Mouse (Mus musculus) activated CD4-positive, CD25-positive, alpha-beta regulatory T cell (primary cell): Measurements from ENCODE around the gene Olfr923. TPM values are rescaled to one million over a fixed set of nuclear protein-coding genes. Genes with fewer than 3 reads are reported as not detected.

Source experiments
- polyA plus RNA-seq, 2 experiments: library from polyadenylated mRNA; unstranded; fragments of 100-300 nt; shearing (Covaris generic); gene quantifications; one replicate each; pipeline ENCODE4 v1.2.1; 2017

Olfr923 gene
- under 1 TPM in 1 of 2 experiments, not detected in 1; 0.10 TPM for polyA plus RNA-seq

GRCm38 (mm10) chr9:38826245-38826644 lies at the start of gene Olfr923:
TSS of gene Olfr923 (plus strand) at chr9:38826545.

GRCm38 (mm10) chr9:38814314-38814713 lies 12.0 kb upstream of the Olfr923 start, which contains the start of gene Olfr922:
TSS of gene Olfr922 (plus strand) at chr9:38814614.

GRCm38 (mm10) chr9:38844149-38844548 lies 17.8 kb downstream of the Olfr923 start, which contains the start of gene Olfr924:
TSS of gene Olfr924 (plus strand) at chr9:38844449.

GRCm38 (mm10) chr9:38854760-38855159 lies 28.4 kb downstream of the Olfr923 start, which contains the start of gene Olfr26:
TSS of gene Olfr26 (plus strand) at chr9:38855060.

GRCm38 (mm10) chr9:38876826-38877225 lies 50.5 kb downstream of the Olfr923 start, which contains the start of gene Olfr926:
TSS of gene Olfr926 (plus strand) at chr9:38877126.

Other genes with a start within 250 kb of the Olfr923 start
- gene Olfr912, start 246.4 kb upstream of the Olfr923 start, polyA plus RNA-seq = under 1 TPM; 0.07 to 0.27 TPM
- not detected for gene Olfr913, start 233.8 kb upstream of the Olfr923 start, polyA plus RNA-seq
- under 1 TPM in 1 of 2 experiments, not detected in 1; 0.04 TPM for gene Olfr914, start 221.4 kb upstream of the Olfr923 start, polyA plus RNA-seq
- gene Olfr916, start 166.7 kb upstream of the Olfr923 start, polyA plus RNA-seq = under 1 TPM; 0.10 to 0.44 TPM
- gene Olfr917, start 160.7 kb upstream of the Olfr923 start, polyA plus RNA-seq = not detected
- gene Olfr918, start 151.9 kb upstream of the Olfr923 start, polyA plus RNA-seq = not detected
- not detected for gene Olfr919, start 122.9 kb upstream of the Olfr923 start, polyA plus RNA-seq
- 10 to 100 TPM; 23.5 to 31.6 TPM for gene Vwa5a, start 108.3 kb upstream of the Olfr923 start, polyA plus RNA-seq
- under 1 TPM in 1 of 2 experiments, not detected in 1; 0.10 TPM for gene Olfr920, start 74.2 kb upstream of the Olfr923 start, polyA plus RNA-seq
- under 1 TPM; 0.06 to 0.09 TPM for gene Olfr921, start 53.5 kb upstream of the Olfr923 start, polyA plus RNA-seq
- gene Olfr922, start 11.9 kb upstream of the Olfr923 start, polyA plus RNA-seq = not detected
- under 1 TPM in 1 of 2 experiments, not detected in 1; 0.15 TPM for gene Olfr924, start 17.9 kb downstream of the Olfr923 start, polyA plus RNA-seq
- gene Olfr26, start 28.5 kb downstream of the Olfr923 start, polyA plus RNA-seq = not detected
- gene Olfr926, start 50.6 kb downstream of the Olfr923 start, polyA plus RNA-seq = not detected
- gene Olfr930, start 103.3 kb downstream of the Olfr923 start, polyA plus RNA-seq = not detected
- gene Olfr933, start 145.8 kb downstream of the Olfr923 start, polyA plus RNA-seq = under 1 TPM in 1 of 2 experiments, not detected in 1; 0.05 TPM
- not detected for gene Olfr934, start 161.8 kb downstream of the Olfr923 start, polyA plus RNA-seq
- not detected for gene Olfr935, start 173.1 kb downstream of the Olfr923 start, polyA plus RNA-seq
- under 1 TPM in 1 of 2 experiments, not detected in 1; 0.31 TPM for gene Olfr146, start 196.8 kb downstream of the Olfr923 start, polyA plus RNA-seq
- gene Olfr937, start 238.4 kb downstream of the Olfr923 start, polyA plus RNA-seq = not detected